Mouse (Mus musculus) stomach, postnatal 0 days (tissue): ENCODE measurements around the gene Bcl2a1c.

Experiments used
- CTCF ChIP-seq: IDR thresholded peaks from 2 replicates; pipeline ENCODE4 v1.5.1; 2016; ENCODE audit warnings: antibody characterized with exemption, low read depth, mild to moderate bottlenecking, moderate library complexity
- EP300 ChIP-seq: optimal IDR thresholded peaks from 2 replicates; pipeline ENCODE3; 2016; ENCODE audit warnings: antibody characterized with exemption

GRCm38 (mm10) chr9:114368471-114368858 is 38.5 kb downstream of the Bcl2a1c start:
- TF ChIP-seq CTCF (no peak), EP300 (no peak)
